Mouse (Mus musculus) C2C12 (cell line): ENCODE data around the gene Bag2. TPM values are rescaled to one million over a fixed set of nuclear protein-coding genes. Genes with fewer than 3 reads are reported as not detected.

Source experiments
- H3K27me3 ChIP-seq: one replicate; pipeline ENCODE4 v1.6.1; 2011; ENCODE audit not compliant: control insufficient read depth, insufficient read depth, insufficient read length
- H3K36me3 ChIP-seq: one replicate; pipeline ENCODE4 v1.6.1; 2011; ENCODE audit not compliant: control insufficient read depth, insufficient read depth
- H3K4me3 ChIP-seq: one replicate; pipeline ENCODE4 v1.5.1; 2011; ENCODE audit warnings: mild to moderate bottlenecking, control low read depth; ENCODE audit not compliant: poor library complexity, insufficient read depth, severe bottlenecking
- H3K79me2 ChIP-seq: one replicate; pipeline ENCODE4 v1.6.1; 2011; ENCODE audit not compliant: control insufficient read depth, insufficient read depth
- H3K79me3 ChIP-seq: one replicate; pipeline ENCODE4 v1.6.1; 2011; ENCODE audit warnings: low read depth, control low read depth
- H3ac ChIP-seq: one replicate; pipeline ENCODE3; 2011; ENCODE audit warnings: low read depth; ENCODE audit not compliant: control insufficient read depth, insufficient read length
- CEBPB ChIP-seq: IDR thresholded peaks from one replicate; pipeline ENCODE4 v1.6.1; 2011; ENCODE audit warnings: low read depth, mild to moderate bottlenecking, control low read depth, moderate library complexity
- CTCF ChIP-seq: IDR thresholded peaks from one replicate; pipeline ENCODE4 v1.5.1; 2011; ENCODE audit not compliant: control insufficient read depth, insufficient read depth, insufficient read length
- FOSL1 ChIP-seq: IDR thresholded peaks from one replicate; pipeline ENCODE4 v1.8.0; 2011; ENCODE audit warnings: mild to moderate bottlenecking, low read length; ENCODE audit not compliant: poor library complexity, insufficient read depth, severe bottlenecking
- MAX ChIP-seq: IDR thresholded peaks from one replicate; pipeline ENCODE4 v1.6.1; 2011; ENCODE audit warnings: mild to moderate bottlenecking, control low read depth
- MYOD1 ChIP-seq: IDR thresholded peaks from one replicate; pipeline ENCODE4 v1.6.1; 2011; ENCODE audit warnings: low read depth; ENCODE audit not compliant: control insufficient read depth, insufficient read length
- MYOG ChIP-seq: IDR thresholded peaks from one replicate; pipeline ENCODE4 v1.6.1; 2011; ENCODE audit not compliant: control insufficient read depth, insufficient read length; ENCODE audit errors: extremely low read depth
- USF1 ChIP-seq: IDR thresholded peaks from one replicate; pipeline ENCODE4 v1.6.1; 2011; ENCODE audit warnings: low read depth, mild to moderate bottlenecking, control low read depth, moderate library complexity
- polyA plus RNA-seq: library from polyadenylated mRNA; unstranded; fragments of >200 nt; fragmentation: generic; extraction: Trizol; gene quantifications from one replicate; pipeline ENCODE4 v1.2.1, GENCODE M21; 2012; ENCODE audit warnings: missing spikeins

Gene Bag2
- polyA plus RNA-seq, 1 experiment, result 52.0 TPM

GRCm38 (mm10) chr1:33696016-33696415 is 61.6 kb downstream of the Bag2 start:
- Histone ChIP-seq H3K36me3 (no peaks in the 10 kb centered on the region), H3ac (no peak overlapping the region), H3K27me3 (no peaks in the 10 kb centered on the region), H3K4me3 (no peak overlapping the region), H3K79me3 (no peaks in the 10 kb centered on the region), H3K79me2 (no peaks in the 10 kb centered on the region)
- no peak for TF ChIP-seq USF1
- no peak for TF ChIP-seq MAX
- TF ChIP-seq MYOG, result no peak
- no peak for TF ChIP-seq MYOD1
- TF ChIP-seq CTCF, result no peak
- no peak for TF ChIP-seq CEBPB
- TF ChIP-seq FOSL1, result no peak

Other genes with a start within 250 kb of the Bag2 start
- 22.5 TPM for gene Prim2, start 88.0 kb downstream of the Bag2 start, polyA plus RNA-seq
- gene Rab23, start 37.9 kb downstream of the Bag2 start, polyA plus RNA-seq, result 13.5 TPM
- gene Zfp451, start 56.8 kb upstream of the Bag2 start, polyA plus RNA-seq, result 5.3 TPM
- gene Bend6, start 150.0 kb upstream of the Bag2 start, polyA plus RNA-seq, result 5.2 TPM
- 26.5 TPM for gene Dst, start 150.4 kb upstream of the Bag2 start, polyA plus RNA-seq